Mouse (Mus musculus): ENCODE results near the gene Alb. TPM values are rescaled to one million over a fixed set of nuclear protein-coding genes. Genes with fewer than 3 reads are reported as not detected.

The Alb gene
- polyA plus RNA-seq, 1 experiment = 12.4 TPM

DNA sequence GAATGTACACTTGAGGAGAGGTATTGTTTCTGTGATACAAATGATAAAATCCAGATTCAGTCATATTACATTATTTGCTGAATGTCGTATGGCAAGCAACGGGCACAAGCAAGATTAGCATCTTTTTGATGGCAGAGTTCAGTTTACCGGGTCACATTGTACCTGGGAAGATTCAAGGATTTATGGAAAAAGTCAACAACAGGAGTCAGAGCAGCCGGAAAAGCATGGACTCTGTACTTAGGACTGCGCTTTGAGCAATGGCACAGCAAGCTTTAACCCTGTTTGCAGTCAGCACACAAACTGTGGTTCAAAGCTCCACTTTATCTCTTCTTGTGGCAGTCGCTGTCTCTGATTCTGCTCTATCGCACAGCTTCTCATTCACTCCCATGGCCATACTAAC, 24.9 kb downstream of the Alb start:
- TF ChIP-seq POLR2A (IDR thresholded peaks at IDR 0.05; ENCODE audit: borderline replicate concordance, extremely low read depth, low read depth, low read length) (no peak), CTCF (IDR thresholded peaks at IDR 0.05; ENCODE audit: insufficient read depth, low read length) (no peak)
- WGBS = 80% methylated on average over 7 of the region's 7 CpGs
- Histone ChIP-seq H3K4me3 (replicated peaks; ENCODE audit: extremely low read depth, low read depth, low read length) (no peak overlapping the region), H3K4me1 (ENCODE audit: control insufficient read depth, insufficient read depth, low read length) (no peaks in the 10 kb centered on the region)
- no peak for DNase-seq

GRCm38 (mm10) chr5:90488323-90488722, 27.6 kb downstream of the Alb start:
- 76% methylated on average over 7 of the region's 7 CpGs for WGBS
- H3K4me1 ChIP-seq (ENCODE audit: control insufficient read depth, insufficient read depth, low read length) = no peaks in the 10 kb centered on the region
- no peak for TF ChIP-seq CTCF (IDR thresholded peaks at IDR 0.05; ENCODE audit: insufficient read depth, low read length)
- no peak for TF ChIP-seq POLR2A (IDR thresholded peaks at IDR 0.05; ENCODE audit: borderline replicate concordance, extremely low read depth, low read depth, low read length)

GRCm38 (mm10) chr5:90490518-90490917, 29.8 kb downstream of the Alb start, which contains the start of gene Afp:
Gene Afp, plus strand, starts transcription at chr5:90490737.
- DNase-seq = no peak
- WGBS = 66% methylated on average over 7 of the region's 7 CpGs
- TF ChIP-seq POLR2A (IDR thresholded peaks at IDR 0.05; ENCODE audit: borderline replicate concordance, extremely low read depth, low read depth, low read length) (no peak), CTCF (IDR thresholded peaks at IDR 0.05; ENCODE audit: insufficient read depth, low read length) (no peak)
- Histone ChIP-seq H3K4me1 (ENCODE audit: control insufficient read depth, insufficient read depth, low read length) (no peaks in the 10 kb centered on the region), H3K4me3 (replicated peaks; ENCODE audit: extremely low read depth, low read depth, low read length) (no peak within 1 kb of the TSS)

More at GRCm38 (mm10) chr5:90488323-90488722, 27.6 kb downstream of the Alb start:
- no peak overlapping the region for H3K4me3 ChIP-seq (replicated peaks; ENCODE audit: extremely low read depth, low read depth, low read length)
- no peak for DNase-seq

DNA sequence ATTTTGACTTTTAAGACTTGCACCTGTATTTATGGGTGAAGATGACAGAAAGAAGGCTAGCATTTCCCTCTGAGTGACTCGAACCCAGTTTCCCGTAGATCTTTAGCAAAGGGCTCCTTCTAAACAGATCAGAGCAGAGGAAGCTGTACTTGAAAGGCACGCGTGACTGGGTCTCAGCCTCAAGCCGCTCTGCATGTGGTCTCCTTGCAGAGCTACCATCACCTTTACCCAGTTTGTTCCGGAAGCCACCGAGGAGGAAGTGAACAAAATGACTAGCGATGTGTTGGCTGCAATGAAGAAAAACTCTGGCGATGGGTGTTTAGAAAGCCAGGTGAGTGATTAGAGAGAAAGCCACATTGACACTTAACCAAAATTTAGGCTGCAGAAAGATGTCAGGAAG, 31.7 kb downstream of the Alb start:
- no peak for TF ChIP-seq POLR2A (IDR thresholded peaks at IDR 0.05; ENCODE audit: borderline replicate concordance, extremely low read depth, low read depth, low read length)
- no peak for TF ChIP-seq CTCF (IDR thresholded peaks at IDR 0.05; ENCODE audit: insufficient read depth, low read length)
- H3K4me3 ChIP-seq (replicated peaks; ENCODE audit: extremely low read depth, low read depth, low read length) = no peak overlapping the region
- DNase-seq = no peak
- no peaks in the 10 kb centered on the region for H3K4me1 ChIP-seq (ENCODE audit: control insufficient read depth, insufficient read depth, low read length)
- 56% methylated on average over 9 of the region's 9 CpGs for WGBS

DNA sequence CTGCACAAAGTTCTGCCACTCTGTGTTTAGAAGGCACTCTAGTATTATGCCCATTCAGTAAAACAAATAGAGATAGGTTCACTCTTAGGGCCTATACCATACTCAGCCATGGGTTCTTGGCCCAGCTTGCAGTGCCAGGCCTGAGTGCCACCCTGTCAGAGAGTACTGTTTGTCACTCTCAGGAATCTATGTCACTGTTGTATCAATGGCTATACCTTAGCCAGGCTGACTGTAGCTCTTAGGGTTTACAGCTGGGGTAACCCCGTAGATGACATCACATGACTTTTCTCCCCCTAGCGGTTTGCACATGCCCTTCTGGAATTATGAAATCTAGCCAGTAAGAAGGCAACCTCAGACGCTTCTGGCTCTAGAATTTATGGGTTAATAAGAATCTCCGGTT, 33.6 kb downstream of the Alb start:
- TF ChIP-seq POLR2A (IDR thresholded peaks at IDR 0.05; ENCODE audit: borderline replicate concordance, extremely low read depth, low read depth, low read length) (no peak), CTCF (IDR thresholded peaks at IDR 0.05; ENCODE audit: insufficient read depth, low read length) (no peak)
- Histone ChIP-seq H3K4me1 (ENCODE audit: control insufficient read depth, insufficient read depth, low read length) (no peaks in the 10 kb centered on the region), H3K4me3 (replicated peaks; ENCODE audit: extremely low read depth, low read depth, low read length) (no peak overlapping the region)
- 87% methylated on average over 4 of the region's 4 CpGs for WGBS
- DNase-seq = no peak

GRCm38 (mm10) chr5:90499509-90499908, 38.8 kb downstream of the Alb start:
- no peak for DNase-seq
- 67% methylated on average over 7 of the region's 7 CpGs for WGBS
- TF ChIP-seq CTCF (IDR thresholded peaks at IDR 0.05; ENCODE audit: insufficient read depth, low read length) (no peak), POLR2A (IDR thresholded peaks at IDR 0.05; ENCODE audit: borderline replicate concordance, extremely low read depth, low read depth, low read length) (no peak)
- Histone ChIP-seq H3K4me3 (replicated peaks; ENCODE audit: extremely low read depth, low read depth, low read length) (no peak overlapping the region), H3K4me1 (ENCODE audit: control insufficient read depth, insufficient read depth, low read length) (no peaks in the 10 kb centered on the region)

DNA sequence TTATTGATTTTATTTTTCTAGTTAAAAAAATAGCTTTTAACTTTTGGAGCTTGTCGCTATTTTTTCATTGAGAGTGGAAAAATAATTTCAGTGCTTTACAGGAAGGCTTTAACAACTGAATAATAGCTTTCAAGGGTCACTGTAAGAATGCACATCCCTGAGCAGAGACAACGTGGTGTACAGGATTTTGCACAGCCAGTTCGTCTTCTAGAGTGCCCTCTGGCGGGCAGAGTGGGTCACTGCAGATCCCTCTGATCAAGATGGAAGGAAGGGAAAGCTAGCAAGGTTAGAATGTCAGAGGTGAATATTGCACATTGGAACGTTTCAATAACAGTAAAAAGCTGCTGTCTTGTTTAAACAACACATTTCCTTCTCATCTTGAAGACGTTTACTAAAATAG, 40.0 kb downstream of the Alb start:
- WGBS = 4% methylated on average over 6 of the region's 6 CpGs
- no peak for TF ChIP-seq POLR2A (IDR thresholded peaks at IDR 0.05; ENCODE audit: borderline replicate concordance, extremely low read depth, low read depth, low read length)
- peak; percentile 96 for TF ChIP-seq CTCF (IDR thresholded peaks at IDR 0.05; ENCODE audit: insufficient read depth, low read length)
- Histone ChIP-seq H3K4me1 (ENCODE audit: control insufficient read depth, insufficient read depth, low read length) (no peaks in the 10 kb centered on the region), H3K4me3 (replicated peaks; ENCODE audit: extremely low read depth, low read depth, low read length) (no peak overlapping the region)
- DNase-seq = peak; percentile 65

- no peak for DNase-seq
- no peaks in the 10 kb centered on the region for H3K4me1 ChIP-seq (ENCODE audit: control insufficient read depth, insufficient read depth, low read length)
- TF ChIP-seq CTCF (IDR thresholded peaks at IDR 0.05; ENCODE audit: insufficient read depth, low read length) (no peak), POLR2A (IDR thresholded peaks at IDR 0.05; ENCODE audit: borderline replicate concordance, extremely low read depth, low read depth, low read length) (no peak)
- WGBS = 77% methylated on average over 5 of the region's 5 CpGs
- no peak overlapping the region for H3K4me3 ChIP-seq (replicated peaks; ENCODE audit: extremely low read depth, low read depth, low read length)
Measured at GRCm38 (mm10) chr5:90501752-90502151, 41.1 kb downstream of the Alb start.

DNA sequence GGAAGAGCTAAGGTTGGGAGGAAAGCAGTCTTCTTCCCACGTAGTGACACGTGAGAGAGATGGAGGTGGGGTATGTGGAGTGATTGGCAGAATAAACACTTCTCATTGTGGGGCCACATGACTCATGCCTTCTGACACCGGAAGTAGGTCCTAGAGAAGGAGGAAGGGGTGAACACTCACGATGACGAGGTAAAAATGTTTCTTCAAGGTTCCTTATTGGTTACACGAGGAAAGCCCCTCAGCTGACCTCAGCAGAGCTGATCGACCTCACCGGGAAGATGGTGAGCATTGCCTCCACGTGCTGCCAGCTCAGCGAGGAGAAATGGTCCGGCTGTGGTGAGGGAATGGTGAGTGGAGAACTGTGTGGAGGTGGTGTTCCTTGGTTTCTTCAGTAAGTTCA, 44.0 kb downstream of the Alb start:
- H3K4me1 ChIP-seq (ENCODE audit: control insufficient read depth, insufficient read depth, low read length) = no peaks in the 10 kb centered on the region
- no peak for DNase-seq
- 54% methylated on average over 11 of the region's 11 CpGs for WGBS
- TF ChIP-seq POLR2A (IDR thresholded peaks at IDR 0.05; ENCODE audit: borderline replicate concordance, extremely low read depth, low read depth, low read length) = no peak
- H3K4me3 ChIP-seq (replicated peaks; ENCODE audit: extremely low read depth, low read depth, low read length) = no peak overlapping the region

DNA sequence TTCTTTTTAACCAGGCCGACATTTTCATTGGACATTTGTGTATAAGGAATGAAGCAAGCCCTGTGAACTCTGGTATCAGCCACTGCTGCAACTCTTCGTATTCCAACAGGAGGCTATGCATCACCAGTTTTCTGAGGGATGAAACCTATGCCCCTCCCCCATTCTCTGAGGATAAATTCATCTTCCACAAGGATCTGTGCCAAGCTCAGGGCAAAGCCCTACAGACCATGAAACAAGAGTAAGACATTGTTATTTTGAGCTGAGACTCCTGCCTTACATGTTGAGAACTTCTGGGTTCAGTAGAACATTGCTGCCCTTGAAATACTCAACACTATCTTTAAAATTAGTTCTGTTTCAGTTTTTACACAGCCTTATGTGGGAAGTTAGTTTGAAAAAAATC, 45.8 kb downstream of the Alb start:
- H3K4me1 ChIP-seq (ENCODE audit: control insufficient read depth, insufficient read depth, low read length) = no peaks in the 10 kb centered on the region
- 71% methylated on average over 2 of the region's 2 CpGs for WGBS
- no peak for DNase-seq

More for the DNA sequence above, 45.8 kb downstream of the Alb start:
- TF ChIP-seq POLR2A (IDR thresholded peaks at IDR 0.05; ENCODE audit: borderline replicate concordance, extremely low read depth, low read depth, low read length) (no peak), CTCF (IDR thresholded peaks at IDR 0.05; ENCODE audit: insufficient read depth, low read length) (no peak)
- no peak overlapping the region for H3K4me3 ChIP-seq (replicated peaks; ENCODE audit: extremely low read depth, low read depth, low read length)

Data from lung, adult 2 months (tissue).